Mouse (Mus musculus) kidney, postnatal 36 days (tissue): ENCODE measurements around the gene Cd151.

Experiments used
- DNase-seq, 2 experiments: peaks; one replicate each; pipeline ENCODE4 v3.0.0; 2021 to 2022; ENCODE audit warnings: mixed read lengths in 2 of 2

The Cd151 gene

GRCm38 (mm10) chr7:141458661-141459060 lies 8.5 kb upstream of the Cd151 start:
- DNase-seq, result no peak

DNA sequence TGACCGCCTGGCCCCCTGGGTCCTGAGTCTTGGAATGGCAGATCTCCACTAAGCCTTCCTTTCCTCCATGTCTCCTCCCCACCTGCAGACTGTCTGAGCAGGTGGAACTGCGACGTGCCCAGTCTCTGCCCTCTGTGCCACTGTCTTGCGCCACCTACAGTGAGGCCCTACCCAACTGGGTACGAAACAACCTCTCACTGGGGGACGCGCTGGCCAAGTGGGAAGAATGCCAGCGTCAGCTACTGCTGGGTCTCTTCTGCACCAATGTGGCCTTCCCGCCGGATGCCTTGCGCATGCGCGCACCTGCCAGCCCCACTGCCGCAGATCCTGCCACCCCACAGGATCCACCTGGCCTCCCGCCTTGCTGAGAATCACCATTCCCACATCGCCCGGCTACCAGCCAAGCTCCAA lies 7.9 kb upstream of the Cd151 start:
- no peak for DNase-seq

DNA sequence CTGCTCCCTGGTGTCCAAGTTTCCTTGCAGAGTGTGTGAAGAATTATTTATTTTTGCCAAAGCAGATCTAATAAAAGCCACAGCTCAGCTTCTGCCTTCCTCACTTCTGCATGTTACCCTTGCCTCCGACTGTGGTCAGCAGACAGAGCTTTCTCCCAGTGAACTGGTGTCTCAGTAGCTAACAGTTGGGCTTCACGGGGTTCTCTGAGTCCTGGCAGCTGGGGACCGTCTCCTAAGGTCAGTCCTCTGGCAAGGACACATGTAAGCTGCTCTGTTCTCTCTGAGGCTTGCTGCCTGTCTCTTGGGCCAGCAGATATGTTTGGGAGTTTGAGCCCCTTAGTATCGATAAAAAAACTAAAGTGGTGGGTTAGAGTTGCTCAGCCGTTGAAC lies 7.2 kb upstream of the Cd151 start:
- no peak for DNase-seq

DNA sequence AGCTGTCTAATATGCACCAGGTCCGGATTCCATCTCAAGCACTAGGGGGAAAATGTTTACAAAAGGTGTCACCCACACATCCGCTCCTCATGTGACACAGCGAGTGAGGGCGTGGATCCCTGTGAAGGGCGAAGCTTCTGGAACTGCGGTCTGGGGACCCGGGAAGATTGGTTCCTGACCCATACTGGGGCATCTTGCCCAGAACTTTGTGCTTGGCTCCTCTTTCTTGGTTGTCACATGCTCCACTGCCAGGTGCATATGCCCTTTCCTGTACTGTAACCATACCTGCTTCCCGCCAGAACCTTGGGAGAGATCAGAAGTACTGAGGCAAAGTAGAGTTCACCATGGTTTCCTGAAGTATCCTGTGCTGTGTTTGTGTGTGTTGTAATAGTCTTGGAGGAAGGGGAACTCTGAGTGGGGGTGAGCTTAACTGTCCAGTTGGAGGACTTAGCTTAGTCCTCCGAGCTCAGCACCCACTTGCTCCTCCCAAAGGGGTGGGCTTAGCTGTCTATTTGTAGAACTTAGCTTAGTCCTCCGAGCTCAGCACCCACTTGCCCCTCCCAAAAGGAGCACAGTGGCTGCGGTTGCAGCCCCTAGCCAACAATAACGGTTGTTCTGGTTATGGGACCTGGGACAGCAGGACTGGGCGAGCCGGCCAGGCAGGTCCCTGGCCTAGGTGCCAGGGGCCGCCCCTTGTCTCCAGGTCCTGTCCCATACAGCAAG lies 6.6 kb upstream of the Cd151 start, which contains the start of gene Cracr2b:
Gene Cracr2b, plus strand, starts transcription at position 704 of the 723 bp plus-strand sequence.
- DNase-seq, result no peak

- peak in 1 of 2 experiments; percentile 66 for DNase-seq
Observed at GRCm38 (mm10) chr7:141461521-141462332, 5.5 kb upstream of the Cd151 start.

GRCm38 (mm10) chr7:141462333-141462821 lies 4.8 kb upstream of the Cd151 start:
- DNase-seq, result peak; percentile 83 to 84

DNA sequence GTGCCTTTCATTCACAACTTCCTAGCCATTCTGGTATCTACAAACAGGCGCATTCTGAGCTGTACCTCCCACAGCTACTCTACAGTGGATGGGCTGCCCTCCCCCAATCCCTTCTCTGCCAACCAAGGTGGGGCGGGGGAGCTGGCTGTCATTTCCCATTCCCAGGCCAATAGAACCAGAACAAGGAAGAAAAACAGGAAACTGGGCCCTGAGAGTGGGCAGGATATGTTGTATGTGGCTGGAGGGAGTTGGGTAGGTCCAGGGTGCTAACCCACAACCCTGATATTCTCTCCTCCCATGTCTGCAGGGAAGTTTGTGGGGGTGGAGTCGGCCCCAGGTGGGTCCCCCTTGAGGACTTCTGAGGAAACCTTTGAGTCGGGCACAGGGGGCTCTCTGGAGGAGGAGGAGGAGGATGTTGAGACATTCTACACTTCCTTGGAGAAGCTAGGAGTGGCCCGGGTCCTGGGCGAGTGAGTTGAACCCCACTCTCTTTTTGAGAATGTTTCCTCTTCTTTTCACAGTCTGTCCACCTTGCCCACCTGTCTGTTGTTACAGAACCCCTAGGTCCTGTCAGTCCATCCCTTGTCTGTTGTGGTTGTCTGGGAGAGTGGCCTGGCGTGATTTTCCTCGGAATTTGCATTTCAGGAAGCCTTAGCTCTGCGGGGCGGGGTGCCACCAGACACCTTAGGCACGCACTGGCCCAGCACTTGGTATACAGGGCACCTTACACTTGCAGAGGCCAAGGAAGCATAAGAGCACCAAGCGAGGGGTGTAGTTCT lies 3.2 kb upstream of the Cd151 start:
- DNase-seq, result peak; percentile 78 to 80

GRCm38 (mm10) chr7:141464603-141465201 lies 2.5 kb upstream of the Cd151 start:
- peak in 1 of 2 experiments; percentile 75 for DNase-seq

- no peak for DNase-seq
Observed at GRCm38 (mm10) chr7:141465388-141466044, 1.7 kb upstream of the Cd151 start.

DNA sequence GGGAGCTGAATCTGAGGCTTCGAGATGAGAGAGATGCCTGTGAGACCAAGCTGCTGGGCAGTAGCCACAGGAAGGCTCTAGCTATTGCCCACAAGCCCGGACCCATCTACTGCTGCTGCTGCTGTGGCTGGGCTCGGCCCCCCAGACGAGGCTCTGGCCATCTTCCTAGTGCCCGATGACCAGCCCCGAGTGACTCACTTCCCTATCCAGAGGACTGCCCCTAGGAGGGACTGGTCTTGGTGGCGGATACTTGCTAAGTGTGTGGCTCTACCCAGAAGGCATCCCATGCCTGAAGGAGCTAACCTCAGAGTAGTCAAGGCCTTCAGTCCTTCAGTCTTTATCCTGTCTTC lies 1.2 kb upstream of the Cd151 start:
- DNase-seq, result no peak

- DNase-seq, result no peak
Observed at GRCm38 (mm10) chr7:141466607-141467148, 514 bp upstream of the Cd151 start.

- peak in 1 of 2 experiments; percentile 57 for DNase-seq
Observed at GRCm38 (mm10) chr7:141468164-141468521, 951 bp downstream of the Cd151 start.

- DNase-seq, result peak; percentile 82
Observed at GRCm38 (mm10) chr7:141468522-141469211, 1.5 kb downstream of the Cd151 start.

- DNase-seq, result peak in 1 of 2 experiments; percentile 52
Observed at GRCm38 (mm10) chr7:141469352-141469751, 2.2 kb downstream of the Cd151 start.

GRCm38 (mm10) chr7:141469901-141470636 lies 2.9 kb downstream of the Cd151 start:
- no peak for DNase-seq

DNA sequence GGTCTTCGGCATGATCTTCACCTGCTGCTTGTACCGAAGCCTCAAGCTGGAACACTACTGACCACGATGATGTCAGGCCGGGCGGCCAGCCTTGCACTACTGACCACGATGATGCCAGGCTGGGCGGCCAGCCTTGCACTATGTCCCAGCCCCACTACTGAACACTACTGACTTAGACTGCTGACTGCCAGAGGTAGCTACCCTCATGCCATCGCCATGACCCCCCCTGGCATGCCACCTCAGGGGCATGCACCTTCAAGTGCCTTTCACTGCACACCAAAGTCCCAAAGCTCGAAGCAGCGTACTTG lies 3.4 kb downstream of the Cd151 start:
- DNase-seq, result no peak

GRCm38 (mm10) chr7:141471236-141471635 lies 4.0 kb downstream of the Cd151 start:
- no peak for DNase-seq

- DNase-seq, result no peak
Observed at GRCm38 (mm10) chr7:141472226-141472625, 5.0 kb downstream of the Cd151 start.

DNA sequence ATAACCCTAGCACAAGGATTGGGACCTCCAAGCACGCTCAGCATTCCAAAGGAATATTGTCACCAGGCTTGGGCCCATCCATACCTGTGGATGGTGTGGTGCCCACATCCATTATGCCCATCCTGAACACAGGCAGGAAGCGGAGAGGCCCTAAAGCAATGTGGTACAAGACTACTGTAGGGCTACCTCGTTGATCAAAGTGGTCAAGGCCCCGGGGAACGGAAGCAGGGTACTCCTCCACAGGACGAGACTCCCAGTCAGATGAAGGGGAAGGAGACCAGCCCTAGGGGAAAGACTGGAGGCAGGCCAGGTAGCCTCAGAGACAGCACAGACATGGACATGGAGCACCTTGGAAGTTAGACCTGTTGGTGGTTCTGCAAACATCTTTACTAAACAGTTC lies 5.6 kb downstream of the Cd151 start:
- no peak for DNase-seq

GRCm38 (mm10) chr7:141474160-141474559 lies 7.0 kb downstream of the Cd151 start:
- no peak for DNase-seq
